Mouse (Mus musculus) stomach, postnatal 0 days (tissue): ENCODE results near the gene Muc4.

ENCODE experiments used
- CTCF ChIP-seq: IDR thresholded peaks from 2 replicates; pipeline ENCODE4 v1.5.1; 2016; ENCODE audit warnings: antibody characterized with exemption, low read depth, mild to moderate bottlenecking, moderate library complexity
- EP300 ChIP-seq: optimal IDR thresholded peaks from 2 replicates; pipeline ENCODE3; 2016; ENCODE audit warnings: antibody characterized with exemption

GRCm38 (mm10) chr16:32709116-32709515, 26.6 kb upstream of the Muc4 start:
- no peak for TF ChIP-seq CTCF
- no peak for TF ChIP-seq EP300
